Mouse (Mus musculus) forebrain, embryonic 16.5 days (tissue): ENCODE data around the gene Sf3a3. TPM values are rescaled to one million over a fixed set of nuclear protein-coding genes. Genes with fewer than 3 reads are reported as not detected.

Experiments
- microRNA counts: library from miRNA; unstranded; fragments of <30 nt; microRNA quantifications from one replicate; lab custom pipeline; 2016
- microRNA-seq: library from miRNA; unstranded; fragments of <30 nt; microRNA quantifications from one replicate; pipeline ENCODE4, GENCODE M21; 2017
- polyA plus RNA-seq: library from polyadenylated mRNA; unstranded; fragments of >200 nt; fragmentation: Nextera tagmentation; extraction: Ambion mirVana; gene quantifications from 2 replicates; pipeline ENCODE4 v1.2.1, GENCODE M21; 2015

Sf3a3 gene
- polyA plus RNA-seq, 1 experiment from 2014 or later: 128 TPM

MicroRNAs encoded within 50 kb of the gene (microRNA counts, 519-probe panel; counts per million panel counts)
- microRNA mmu-miR-697 (lab: Ali Mortazavi, UCI) (not detected), microRNA mmu-miR-698 (lab: Ali Mortazavi, UCI) (not detected)

Small RNA genes within 50 kb of the gene (microRNA-seq; reads per million reads assigned to microRNA genes)
- not detected for gene Gm24721
- not detected for gene Mir697
- gene Mir698: not detected

Other genes with a start within 250 kb of the Sf3a3 start
- 1.1 and 1.7 TPM in 2 replicates for gene 3100002H09Rik, start 104.0 kb upstream of the Sf3a3 start, polyA plus RNA-seq
- 20.9 and 22.7 TPM in 2 replicates for gene Pou3f1, start 58.0 kb upstream of the Sf3a3 start, polyA plus RNA-seq
- 42.1 and 48.3 TPM in 2 replicates for gene Utp11, start 21.2 kb upstream of the Sf3a3 start, polyA plus RNA-seq
- 1.9 and 2.3 TPM in 2 replicates for gene Fhl3, start 14.1 kb upstream of the Sf3a3 start, polyA plus RNA-seq
- 25.3 and 25.6 TPM in 2 replicates for gene Inpp5b, start 27.1 kb downstream of the Sf3a3 start, polyA plus RNA-seq
- gene Mtf1, start 87.3 kb downstream of the Sf3a3 start, polyA plus RNA-seq: 12.1 and 14.9 TPM in 2 replicates
- gene Yrdc, start 135.9 kb downstream of the Sf3a3 start, polyA plus RNA-seq: 50.3 and 51.2 TPM in 2 replicates
- gene 1110065P20Rik, start 136.4 kb downstream of the Sf3a3 start, polyA plus RNA-seq: 65.1 and 75.2 TPM in 2 replicates
- gene Maneal, start 147.4 kb downstream of the Sf3a3 start, polyA plus RNA-seq: 8.3 and 11.0 TPM in 2 replicates
- 1.2 and 2.7 TPM in 2 replicates for gene Epha10, start 166.1 kb downstream of the Sf3a3 start, polyA plus RNA-seq
- gene 9930104L06Rik, start 222.3 kb downstream of the Sf3a3 start, polyA plus RNA-seq: 17.1 and 17.2 TPM in 2 replicates
- gene Cdca8, start 224.5 kb downstream of the Sf3a3 start, polyA plus RNA-seq: 70.0 and 76.6 TPM in 2 replicates